Mouse (Mus musculus) c-Kit-positive CD71-positive TER-119-negative erythroid progenitor cells, embryonic 14.5 days (primary cell): Measurements from ENCODE around the gene Crip2.

Experiments used
- DNase-seq: peaks from one replicate; pipeline ENCODE4 v3.0.0-alpha.2; 2013; ENCODE audit warnings: low read depth

The Crip2 gene

DNA sequence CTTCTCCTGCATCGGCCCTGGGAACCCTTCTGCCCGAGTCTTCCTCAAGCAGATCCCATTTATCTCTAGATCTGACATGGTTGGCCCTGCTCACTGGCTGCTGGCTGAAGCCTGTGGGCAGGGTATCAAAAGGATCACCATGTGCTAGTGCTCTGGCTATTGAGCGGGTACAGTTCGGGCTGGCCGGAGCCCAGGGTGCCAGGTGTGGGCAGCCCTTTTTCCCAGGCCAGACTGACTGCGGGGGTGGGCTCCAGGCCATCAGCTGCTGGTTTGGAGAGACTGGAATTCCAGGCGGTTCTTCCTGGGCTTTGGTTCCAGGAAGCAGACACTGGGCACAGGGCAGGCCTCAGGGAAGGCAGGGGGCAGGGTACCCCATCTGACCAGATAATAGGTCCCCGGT, 7.4 kb downstream of the Crip2 start:
- no peak for DNase-seq

DNA sequence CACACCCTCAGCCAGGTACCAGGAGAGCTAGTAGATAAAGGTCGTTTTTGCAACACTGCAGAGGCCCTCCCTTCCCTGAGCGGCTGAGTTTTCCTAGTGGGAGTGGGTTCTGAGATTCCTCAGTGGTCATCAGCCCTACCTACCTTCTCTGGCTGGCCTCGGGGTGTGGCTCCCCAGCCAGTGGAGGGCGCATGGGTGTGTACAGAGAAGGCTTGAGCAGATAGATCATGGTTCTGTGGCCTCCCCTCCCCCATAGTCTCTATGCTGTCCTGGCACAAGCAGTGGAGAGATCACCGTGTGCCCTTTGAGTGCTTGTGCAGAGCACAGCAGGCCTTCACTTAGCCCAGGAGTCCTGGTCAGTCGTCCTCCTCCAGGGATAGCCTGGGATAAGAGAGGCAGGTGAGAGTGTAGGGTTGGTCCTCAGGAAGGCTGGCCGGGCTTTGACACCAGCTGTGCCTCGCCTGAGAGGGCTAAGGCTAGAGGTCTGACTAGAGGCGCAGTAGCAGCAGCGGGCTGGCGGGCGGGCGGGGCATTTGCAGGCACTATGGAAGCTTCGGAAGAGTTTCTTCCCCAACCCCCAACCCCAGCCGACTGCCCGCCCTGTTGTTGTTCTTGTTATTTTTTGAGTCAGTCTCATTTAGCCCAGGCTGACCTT, 8.5 kb downstream of the Crip2 start:
- peak; percentile 67 for DNase-seq

DNA sequence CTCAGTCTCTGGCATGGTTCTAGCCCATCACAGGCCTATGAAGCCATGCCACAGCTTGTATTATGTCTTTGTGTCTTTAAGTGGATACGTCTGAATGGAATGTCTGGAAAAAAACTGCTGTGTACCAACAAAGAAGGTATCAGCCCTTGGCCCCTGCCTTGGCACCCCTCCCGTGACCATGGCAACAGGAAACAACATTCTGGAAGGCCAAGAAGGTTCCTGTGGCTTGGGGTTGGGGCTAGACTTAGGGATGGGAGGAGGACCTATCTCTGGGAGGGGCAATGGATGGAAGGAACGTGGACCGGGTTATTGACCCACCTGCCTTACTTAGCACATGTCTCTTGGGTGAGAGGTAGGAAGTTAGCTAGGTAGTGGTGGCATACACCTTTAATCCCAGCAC, 9.3 kb downstream of the Crip2 start:
- no peak for DNase-seq

DNA sequence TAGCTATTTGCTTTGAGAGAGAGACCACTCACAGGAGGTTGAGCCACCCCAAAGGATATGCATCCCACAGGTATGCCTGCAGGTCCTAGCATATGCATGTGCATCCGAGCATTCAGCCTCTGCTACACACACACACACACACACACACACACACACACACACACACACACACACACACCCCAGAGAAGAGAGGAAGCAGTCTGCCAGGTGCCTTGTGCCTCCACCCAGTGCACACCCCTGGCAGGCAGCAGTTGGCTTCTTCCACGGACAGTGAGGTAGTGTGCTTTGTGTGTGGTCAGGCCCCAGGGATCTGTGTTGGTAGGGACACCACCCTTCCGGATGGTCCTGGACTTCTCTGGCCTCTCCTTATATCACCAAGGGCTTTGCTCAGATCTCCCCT, 9.9 kb downstream of the Crip2 start:
- DNase-seq: no peak

DNA sequence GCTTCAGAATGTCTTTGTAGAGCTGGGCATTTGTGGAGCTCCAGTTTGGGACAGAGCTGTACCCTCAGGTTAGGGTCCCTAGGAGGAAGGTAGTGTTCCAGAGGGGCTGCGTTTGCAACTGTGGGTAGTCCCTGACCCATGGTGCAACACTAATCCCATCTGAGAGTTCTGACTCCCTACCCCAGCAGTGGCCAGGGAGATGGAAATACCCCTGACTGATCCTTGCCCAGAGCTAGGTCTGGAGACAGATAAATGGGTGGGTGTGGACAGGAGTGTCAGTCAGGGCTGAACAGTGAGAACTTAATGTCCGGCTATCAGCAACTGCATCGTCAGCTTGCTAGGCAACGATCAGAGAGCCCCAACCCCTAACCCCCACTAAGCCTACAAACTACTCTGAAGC, 10.6 kb downstream of the Crip2 start:
- DNase-seq: no peak

DNA sequence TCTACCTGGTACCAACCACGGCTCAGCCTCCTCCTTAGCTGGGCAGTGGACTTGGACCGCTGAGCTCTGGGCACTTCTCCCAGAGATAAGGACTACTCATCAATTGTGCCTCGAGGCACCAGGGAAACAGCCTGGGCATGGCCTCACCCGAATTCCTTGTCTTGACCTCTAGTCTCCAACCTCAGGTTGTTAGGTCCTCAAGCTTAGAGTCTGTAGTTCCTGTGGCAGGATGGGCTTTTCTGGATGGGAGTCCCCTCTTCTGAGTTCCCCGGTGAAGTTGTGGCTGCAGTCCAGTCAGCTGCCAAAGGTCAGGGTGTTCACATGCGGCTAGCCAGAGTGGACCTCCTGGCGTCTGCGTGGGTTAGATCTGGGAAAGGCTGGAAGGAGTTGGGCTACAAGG, 11.0 kb downstream of the Crip2 start:
- no peak for DNase-seq

DNA sequence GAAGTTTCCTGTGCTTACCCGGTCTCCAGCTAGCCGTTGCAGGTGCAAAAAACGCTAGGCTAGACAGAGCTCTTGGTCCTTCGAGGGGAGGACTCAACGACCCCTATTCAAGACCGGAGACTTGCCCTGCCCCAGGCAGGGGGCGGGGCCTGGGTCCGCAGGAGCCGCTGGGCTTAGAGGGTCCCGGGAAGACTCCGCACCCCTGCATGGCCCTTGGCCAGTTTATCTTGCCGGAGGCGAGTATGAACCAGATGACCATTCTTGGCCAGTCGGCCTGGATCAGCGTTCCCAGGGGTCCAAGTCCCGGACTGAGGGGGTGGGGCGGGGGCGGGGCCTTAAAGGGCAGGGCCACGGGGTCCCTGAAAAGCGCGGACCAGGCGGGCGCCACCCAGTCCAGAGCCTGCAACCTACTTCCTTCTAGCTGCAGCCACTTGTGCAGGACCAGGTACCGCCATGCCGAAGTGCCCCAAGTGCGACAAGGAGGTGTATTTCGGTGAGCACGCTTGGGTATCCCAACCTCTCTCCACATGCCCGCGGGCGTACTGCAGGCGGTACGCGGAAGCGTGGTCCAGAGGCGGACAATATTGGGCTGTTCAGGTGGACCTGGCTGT, 11.7 kb downstream of the Crip2 start:
- DNase-seq: no peak

DNA sequence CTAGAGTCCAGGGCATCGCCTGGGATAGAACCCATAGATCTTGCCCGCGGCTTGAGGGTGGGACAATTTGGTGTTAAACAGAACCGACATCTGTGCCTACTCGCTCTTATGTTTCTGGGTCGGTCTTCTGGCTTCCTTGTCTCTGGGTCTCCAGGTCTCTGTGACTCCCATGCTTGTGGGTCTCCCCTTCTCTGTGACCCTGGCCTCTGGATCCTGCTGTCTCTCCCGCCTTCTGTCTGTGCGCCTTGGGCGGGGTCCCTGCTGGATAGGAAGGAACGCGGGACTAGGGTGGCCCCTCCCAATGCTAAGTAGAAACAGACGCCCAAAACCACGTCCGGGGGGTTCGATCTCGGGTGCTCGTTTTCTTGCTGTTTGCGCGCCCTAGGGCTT, 12.2 kb downstream of the Crip2 start:
- DNase-seq: no peak

DNA sequence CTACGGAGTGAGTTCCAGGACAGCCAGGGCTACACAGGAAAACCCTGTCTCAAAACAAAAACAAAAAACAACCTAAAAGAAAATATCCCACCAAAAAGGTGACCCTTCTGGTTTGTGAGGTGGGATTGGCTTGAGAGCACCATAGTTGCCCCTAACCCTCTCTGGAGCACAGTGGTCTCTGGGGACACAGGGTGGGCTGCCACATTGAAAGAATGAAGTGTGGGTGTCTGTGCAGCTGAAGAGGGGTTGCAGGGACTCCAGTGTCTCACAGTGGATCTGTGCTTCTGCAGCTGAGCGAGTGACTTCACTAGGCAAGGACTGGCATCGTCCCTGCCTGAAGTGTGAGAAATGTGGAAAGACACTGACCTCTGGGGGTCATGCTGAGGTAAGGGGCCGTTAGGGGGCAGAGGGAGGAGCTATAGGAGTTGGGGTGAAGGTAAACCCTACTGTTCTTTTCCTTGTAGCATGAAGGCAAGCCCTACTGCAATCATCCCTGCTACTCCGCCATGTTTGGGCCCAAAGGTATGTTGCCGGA, 13.0 kb downstream of the Crip2 start:
- no peak for DNase-seq

DNA sequence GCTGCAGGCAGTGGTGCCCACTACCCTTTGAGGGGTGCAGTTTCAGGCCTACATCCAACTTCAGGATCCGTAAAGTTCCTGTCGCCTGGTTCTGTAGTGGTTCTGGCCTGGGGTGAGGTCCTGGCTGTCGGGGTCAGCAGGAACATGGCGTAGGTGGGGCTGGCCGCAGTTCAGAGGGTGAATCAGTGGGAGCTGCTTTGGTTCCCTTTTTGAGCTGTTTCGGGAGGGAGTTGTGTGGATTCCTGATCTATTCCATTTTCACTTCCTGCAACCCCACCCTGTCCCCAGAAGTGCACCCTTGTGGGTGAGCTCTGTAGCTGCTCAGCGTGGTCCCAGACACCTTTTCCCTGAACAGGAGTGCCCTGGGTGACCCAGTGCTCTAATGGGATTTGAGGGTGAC, 13.9 kb downstream of the Crip2 start:
- no peak for DNase-seq

DNA sequence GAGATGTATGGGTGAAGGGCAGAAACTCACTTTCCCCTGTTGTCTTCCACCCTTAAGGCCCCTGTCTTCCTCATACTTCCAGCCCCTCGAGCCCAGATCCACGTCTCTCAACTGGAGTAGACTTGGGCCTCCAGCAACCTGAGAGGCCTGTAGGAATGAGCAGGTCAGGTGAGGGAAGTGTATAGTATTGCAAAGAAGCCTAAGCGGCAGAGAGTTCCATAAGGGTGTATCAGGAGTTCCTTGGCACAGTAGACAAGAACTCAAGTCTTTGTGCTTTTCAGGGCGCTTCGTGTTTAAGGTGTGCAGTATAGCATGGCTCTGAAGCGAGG, 14.7 kb downstream of the Crip2 start:
- no peak for DNase-seq

DNA sequence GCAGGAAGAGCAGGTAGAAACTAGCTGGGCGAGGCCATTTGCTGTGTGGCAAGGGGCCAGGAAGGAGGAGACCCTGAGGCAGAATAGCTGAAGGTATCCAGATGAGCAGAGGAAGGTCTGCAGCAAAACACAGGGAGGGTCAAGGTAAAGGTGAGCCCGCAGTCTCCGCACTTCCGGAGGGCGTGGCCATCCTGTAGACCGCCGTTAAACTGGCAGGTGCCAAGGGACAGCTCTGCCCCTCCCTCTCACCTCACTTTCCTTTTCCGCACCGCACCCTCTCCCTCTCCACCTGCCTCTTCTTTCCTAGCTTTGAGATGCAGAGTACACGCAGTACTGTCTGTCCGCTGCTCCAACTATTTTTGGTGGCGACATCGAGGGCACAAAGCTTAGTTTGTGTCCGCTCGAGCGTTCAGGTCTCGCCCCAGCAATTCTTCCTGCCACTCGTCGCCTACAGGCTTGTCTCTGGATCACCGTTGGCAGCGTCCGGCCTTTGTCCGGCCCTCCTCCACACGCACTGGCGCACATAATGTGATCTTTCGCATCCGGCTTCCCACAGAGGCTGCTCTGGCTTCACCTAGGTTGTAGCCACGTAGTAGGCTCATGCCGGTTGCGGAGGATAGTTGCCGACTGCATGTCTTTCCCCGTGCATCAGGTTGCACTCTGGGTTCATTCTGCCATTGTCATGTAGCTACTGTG, 15.2 kb downstream of the Crip2 start:
- DNase-seq: no peak

DNA sequence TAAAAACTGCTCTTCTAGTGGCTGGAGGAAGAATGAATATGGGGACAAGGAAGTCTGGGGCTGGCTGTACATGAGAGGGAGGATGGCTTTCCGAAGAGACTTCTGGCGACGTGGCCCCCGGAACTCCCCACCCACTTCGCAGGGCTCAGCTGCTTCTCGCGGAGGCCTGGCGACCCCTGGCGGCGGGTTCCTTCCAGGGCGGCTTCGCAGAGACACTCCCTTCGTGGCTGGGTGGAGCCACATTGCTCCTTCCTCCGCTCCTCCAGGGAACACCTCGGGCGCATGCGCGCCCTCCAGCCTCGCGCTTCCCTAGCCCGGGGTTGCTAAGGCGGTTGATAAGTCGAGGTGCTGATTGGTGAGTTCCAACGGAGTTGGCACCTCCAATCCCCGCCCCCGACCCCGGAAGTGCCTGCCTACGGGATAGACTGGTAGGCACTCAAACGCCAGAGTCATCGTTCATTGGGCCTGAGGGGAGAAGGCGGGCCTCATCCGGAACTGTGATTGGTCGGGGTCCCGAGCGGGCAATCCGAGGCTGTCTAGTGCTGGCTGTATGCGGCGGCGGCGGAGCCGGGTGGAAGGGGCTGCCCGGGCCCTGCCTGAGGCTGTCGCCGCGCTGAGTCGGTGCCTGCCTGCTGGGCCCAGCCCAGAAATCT, 16.0 kb downstream of the Crip2 start, which contains the start of gene Tedc1:
Gene Tedc1, plus strand, starts transcription at position 535 of the 653 bp plus-strand sequence.
- peak; percentile 98 for DNase-seq

DNA sequence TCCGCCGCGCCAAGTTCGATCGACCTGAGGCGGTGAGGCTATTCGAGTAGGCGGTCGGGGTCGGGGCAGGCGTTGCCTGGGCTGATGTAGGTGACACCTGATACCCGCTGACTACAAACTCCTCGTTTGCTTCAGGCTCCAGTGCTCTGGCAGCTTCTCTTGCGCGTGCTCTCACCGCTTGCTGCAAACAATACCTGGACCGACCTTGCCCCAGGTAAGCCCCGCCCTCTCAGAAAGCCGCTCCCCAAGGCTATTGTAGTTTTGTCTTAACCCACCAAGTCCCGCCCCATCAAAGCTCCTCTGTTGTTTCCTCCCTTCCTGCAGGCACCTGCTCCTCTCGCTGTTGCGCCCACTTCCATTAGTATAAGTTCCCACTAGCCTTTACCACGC, 16.5 kb downstream of the Crip2 start:
- no peak for DNase-seq

DNA sequence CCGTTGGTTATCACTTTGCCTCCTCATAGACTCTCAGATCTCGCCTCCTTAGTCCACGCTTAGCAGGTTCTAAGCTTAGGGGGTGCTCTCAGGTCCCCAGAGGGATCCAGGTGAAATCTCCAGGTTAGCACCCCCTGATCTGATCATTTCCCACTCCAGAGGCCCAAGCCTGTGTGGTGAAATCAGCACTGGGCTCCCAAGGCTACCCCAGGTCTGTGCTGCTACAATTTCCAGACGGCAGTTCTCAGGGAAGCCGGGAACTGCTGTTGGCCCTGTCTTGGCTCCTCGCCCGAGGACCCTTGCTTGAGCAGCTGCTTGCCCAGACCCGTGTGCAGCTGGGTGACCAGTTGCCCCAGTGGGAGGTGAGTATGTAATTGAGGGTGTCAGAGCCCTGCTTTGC, 17.0 kb downstream of the Crip2 start:
- no peak for DNase-seq

DNA sequence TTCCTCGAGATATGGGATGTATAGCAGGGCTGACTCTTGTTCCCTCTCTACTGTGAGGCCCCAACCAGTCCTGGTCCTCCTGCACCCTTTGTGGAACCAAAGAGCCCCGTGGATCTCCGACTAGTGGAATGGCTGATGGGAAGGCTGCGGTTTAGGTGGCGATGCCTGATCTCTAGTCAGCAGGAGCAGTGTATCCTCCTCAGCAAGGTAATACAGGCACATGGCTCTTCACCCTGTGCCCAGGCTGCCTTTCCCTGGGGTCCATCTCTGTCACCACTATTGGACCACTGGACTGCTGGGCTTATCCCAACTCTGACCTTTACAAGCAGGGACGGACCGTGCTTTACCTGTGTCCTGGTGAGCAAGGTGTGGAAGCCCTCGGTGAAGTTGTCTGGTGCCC, 17.5 kb downstream of the Crip2 start:
- DNase-seq: no peak

DNA sequence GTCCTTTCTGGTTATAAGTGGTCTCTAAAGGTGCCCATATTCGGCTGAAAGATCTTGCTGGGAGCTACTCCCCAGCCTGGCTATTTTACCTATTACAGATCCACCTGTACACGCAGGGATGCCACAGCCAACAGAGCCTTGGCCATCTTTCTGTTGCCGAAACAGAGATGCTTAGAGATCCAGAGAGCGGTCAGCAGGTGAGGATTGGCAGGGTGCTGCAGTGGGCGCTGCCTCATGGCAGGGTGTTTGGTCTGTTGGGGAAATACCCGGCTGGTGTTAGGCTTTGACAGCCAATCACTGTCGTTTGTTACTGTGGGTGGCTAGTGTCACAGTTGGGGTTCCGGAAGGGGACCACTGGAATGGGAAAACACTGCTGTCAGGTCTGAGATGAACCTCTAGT, 17.9 kb downstream of the Crip2 start:
- no peak for DNase-seq

DNA sequence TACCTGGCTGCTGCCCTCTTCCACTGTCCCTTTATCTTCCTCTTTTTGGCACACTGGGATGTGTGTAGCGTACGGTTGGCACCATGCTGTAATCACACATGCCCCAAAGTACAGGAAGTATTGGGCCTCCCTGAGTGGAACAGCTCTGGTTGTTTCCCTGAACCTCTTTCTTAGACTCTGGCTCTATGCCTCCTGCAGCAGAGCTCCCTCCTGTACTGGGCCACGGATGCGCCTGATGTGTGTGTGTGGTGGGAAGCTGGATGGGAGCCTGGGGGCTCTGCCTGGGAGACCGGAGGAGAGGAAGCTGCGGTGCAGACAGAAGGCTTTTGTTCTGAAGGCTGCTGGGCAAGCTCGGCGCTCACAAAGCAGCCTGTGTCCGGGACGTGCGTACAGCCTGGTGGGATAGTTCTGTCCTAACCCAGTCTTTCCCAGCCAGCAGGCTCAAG, 23.5 kb downstream of the Crip2 start:
- no peak for DNase-seq

DNA sequence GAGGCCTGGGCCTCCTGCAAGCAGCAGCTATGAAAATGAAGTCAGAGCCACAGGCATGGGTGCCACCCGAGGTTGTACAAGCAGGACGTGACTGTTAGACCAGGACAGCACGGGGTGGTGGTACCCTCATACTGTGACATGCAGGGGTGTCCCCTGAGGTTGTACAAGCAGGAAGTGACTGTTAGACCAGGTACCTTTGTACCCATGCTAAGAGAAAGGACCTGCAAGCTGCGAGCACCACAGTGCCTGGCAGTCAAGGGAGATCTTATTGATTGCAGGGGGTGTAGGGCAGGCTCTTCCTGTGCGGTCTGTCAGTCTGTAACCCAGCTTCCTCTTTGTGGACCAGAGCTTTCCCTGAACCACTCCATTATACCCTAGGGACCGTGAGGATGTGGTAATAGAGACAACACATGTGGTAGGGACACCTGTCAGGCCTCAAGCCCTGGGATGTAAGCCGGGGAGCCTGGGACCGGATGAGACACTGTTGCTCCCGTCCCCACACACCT, 28.0 kb downstream of the Crip2 start:
- DNase-seq: no peak

DNA sequence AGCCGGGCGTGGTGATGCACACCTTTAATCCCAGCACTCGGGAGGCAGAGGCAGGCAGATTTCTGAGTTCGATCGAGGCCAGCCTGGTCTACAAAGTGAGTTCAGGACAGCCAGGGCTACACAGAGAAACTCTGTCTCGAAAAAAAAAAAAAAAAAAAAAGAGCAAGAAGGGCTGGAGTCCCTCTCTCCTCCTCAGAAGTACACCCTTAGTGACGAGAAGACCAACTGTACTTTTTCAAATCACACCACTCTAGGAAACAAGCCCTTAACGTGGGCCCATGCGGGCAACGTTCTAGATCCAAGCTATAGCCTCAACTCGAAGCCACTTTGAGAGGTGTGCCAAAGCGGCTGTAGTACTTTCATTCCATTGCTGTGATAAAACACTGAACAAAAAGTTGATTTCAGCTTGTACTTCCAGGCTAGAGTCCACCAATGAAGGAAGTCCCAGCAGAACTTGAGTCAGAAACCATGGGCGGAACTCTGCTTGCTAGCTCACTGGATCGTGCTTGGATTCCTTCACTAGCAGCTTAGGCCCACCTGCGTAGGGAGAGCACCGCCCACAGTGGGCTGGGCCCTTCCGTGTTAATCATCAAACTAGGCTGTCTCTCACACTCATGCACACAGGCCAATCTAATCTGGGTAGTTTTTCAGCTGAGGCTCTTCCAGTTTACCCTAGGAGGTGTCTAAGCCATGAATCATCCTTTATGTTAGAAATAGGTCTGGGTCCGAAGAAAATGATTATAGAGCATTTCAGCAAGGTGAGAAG, 37.1 kb downstream of the Crip2 start:
- no peak for DNase-seq

DNA sequence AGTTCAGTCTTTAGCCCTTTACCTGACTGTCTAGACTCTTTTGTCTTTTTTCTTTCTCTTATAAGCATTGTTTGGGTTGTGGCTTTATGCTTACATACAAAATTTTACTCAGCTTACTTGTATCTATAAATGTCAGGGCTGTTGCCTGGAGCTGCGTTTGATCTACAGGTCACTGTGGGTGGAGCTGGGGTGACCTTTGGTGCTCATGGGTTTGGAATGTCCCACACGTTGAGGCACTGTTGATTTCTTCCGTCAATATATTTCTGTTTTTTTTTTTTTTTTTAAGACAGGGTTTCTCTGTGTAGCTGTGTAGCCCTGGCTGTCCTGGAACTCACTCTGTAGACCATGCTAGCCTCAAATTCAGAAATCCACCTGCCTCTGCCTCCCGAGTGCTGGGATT, 41.0 kb downstream of the Crip2 start:
- DNase-seq: no peak

DNA sequence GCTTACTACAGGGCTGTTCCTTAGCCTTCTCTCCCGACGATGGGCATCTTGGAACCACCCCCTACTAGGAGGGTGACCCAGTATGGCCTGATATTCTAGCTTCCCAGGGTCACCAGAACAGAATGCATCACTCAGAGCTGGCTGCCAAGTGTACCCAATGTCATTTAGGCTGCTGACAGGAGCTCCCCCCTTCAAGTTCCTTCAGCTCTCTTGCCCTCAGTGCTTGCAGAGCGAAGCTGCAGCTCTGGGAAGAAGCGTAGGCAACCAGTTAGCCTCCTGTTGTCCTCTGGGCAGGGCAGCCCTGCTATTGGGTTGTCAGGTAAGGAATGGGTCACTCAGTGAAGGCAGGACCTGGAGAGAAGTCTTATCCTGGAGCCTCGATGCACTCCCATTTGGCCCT, 44.9 kb downstream of the Crip2 start:
- no peak for DNase-seq
